Mouse (Mus musculus) forebrain, postnatal 0 days (tissue): ENCODE results near the gene 1700080O16Rik. TPM values are rescaled to one million over a fixed set of nuclear protein-coding genes. Genes with fewer than 3 reads are reported as not detected.

Experiments used
- ATAC-seq: fragments of 200-750 bp; cut with Nextera tagmentation; 2 replicates; pipeline ENCODE4 v1.8.0; 2017; ENCODE audit warnings: mild to moderate bottlenecking, moderate library complexity
- DNase-seq: peaks from one replicate; pipeline ENCODE4 v3.0.0-alpha.2; 2015
- H3K27ac ChIP-seq: fragments of 300-500 bp; sonication (generic); 2 replicates; pipeline ENCODE4 v1.5.1; 2014; ENCODE audit warnings: low read depth, mild to moderate bottlenecking, antibody characterized with exemption, low read length, moderate library complexity, mixed read lengths
- H3K27me3 ChIP-seq: fragments of 300-500 bp; sonication (generic); 2 replicates; pipeline ENCODE4 v1.6.1; 2014; ENCODE audit warnings: mild to moderate bottlenecking, low read length, mixed read lengths; ENCODE audit not compliant: insufficient read depth
- H3K36me3 ChIP-seq: fragments of 300-500 bp; sonication (generic); 2 replicates; pipeline ENCODE4 v1.6.1; 2014; ENCODE audit warnings: mild to moderate bottlenecking, moderate library complexity; ENCODE audit not compliant: insufficient read depth
- H3K4me1 ChIP-seq: fragments of 300-500 bp; sonication (generic); 2 replicates; pipeline ENCODE4 v1.6.1; 2014; ENCODE audit warnings: antibody characterized with exemption; ENCODE audit not compliant: insufficient read depth
- H3K4me2 ChIP-seq: fragments of 300-500 bp; sonication (generic); 2 replicates; pipeline ENCODE4 v1.6.1; 2014; ENCODE audit warnings: low read depth, mild to moderate bottlenecking, moderate library complexity
- H3K4me3 ChIP-seq: fragments of 300-500 bp; sonication (generic); 2 replicates; pipeline ENCODE4 v1.5.1; 2014; ENCODE audit warnings: low read depth, low read length, mixed read lengths
- H3K9ac ChIP-seq: fragments of 300-500 bp; sonication (generic); 2 replicates; pipeline ENCODE4 v1.6.1; 2014; ENCODE audit warnings: mild to moderate bottlenecking
- H3K9me3 ChIP-seq: fragments of 300-500 bp; sonication (generic); 2 replicates; pipeline ENCODE4 v1.6.1; 2016; ENCODE audit warnings: low read length
- CTCF ChIP-seq: sonication (generic); IDR thresholded peaks from 2 replicates; pipeline ENCODE4 v1.5.1; 2016; ENCODE audit warnings: antibody characterized with exemption, control low read depth, low read depth
- WGBS: fragments of 180-500 bp; shearing (Covaris S2); extraction: QIAGEN DNeasy Blood & Tissue Kit; methylation state at CpG from one replicate; pipeline ENCODE4 v1.1.7; 2014; 5-methylcytosine and 5-hydroxymethylcytosine counted together
- polyA plus RNA-seq: library from polyadenylated mRNA; unstranded; fragments of >200 nt; fragmentation: Nextera tagmentation; extraction: Ambion mirVana; gene quantifications from 2 replicates; pipeline ENCODE4 v1.2.1, GENCODE M21; 2015
- total RNA-seq: library from RNA; depleted of rRNA; stranded (reverse); fragments of >200 nt; gene quantifications from 2 replicates; pipeline ENCODE4 v1.2.3, GENCODE M21; 2014; rRNA removed

Gene 1700080O16Rik
- total RNA-seq (not detected in 2 replicates), polyA plus RNA-seq (not detected in 2 replicates)

- Histone ChIP-seq H3K36me3 (no peaks in the 10 kb centered on the region), H3K27ac (no peak within 1 kb of the TSS), H3K4me1 (no peaks in the 10 kb centered on the region), H3K27me3 (no peaks in the 10 kb centered on the region), H3K9me3 (no peaks in the 10 kb centered on the region), H3K4me3 (no peak within 1 kb of the TSS), H3K4me2 (no peak within 1 kb of the TSS), H3K9ac (no peak within 1 kb of the TSS)
- no peak for DNase-seq
- WGBS, result 96% methylated on average over 12 of the region's 12 CpGs
- no peak for TF ChIP-seq CTCF
- no peak for ATAC-seq
Observed at GRCm38 (mm10) chrX:51972672-51973071, at the start of gene 1700080O16Rik. Gene 1700080O16Rik (minus strand): TSS chrX:51972772.

DNA sequence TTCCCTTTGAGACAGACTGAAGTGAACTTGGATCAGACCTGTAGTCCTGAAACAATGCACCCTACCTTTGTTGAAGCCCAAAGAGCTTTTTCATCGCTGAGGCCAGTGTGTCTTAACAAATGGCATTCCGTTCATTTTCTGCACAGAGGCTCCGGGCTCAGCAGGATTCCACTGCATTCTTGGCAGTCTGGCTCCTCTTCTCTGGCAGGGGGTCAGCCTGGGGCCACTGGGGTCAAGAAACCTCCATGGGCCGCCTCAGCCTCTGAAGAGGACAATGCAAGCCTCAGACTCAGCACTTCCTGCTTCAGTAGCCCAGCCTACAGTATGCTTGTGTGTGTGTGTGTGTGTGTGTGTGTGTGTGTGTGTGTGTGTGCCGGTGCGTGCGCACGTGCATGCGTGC, 45.1 kb upstream of the 1700080O16Rik start:
- no peaks in the 10 kb centered on the region for H3K4me1 ChIP-seq
- WGBS, result 59% methylated on average over 9 of the region's 9 CpGs
- H3K27me3 ChIP-seq, result no peaks in the 10 kb centered on the region
- no peaks in the 10 kb centered on the region for H3K9me3 ChIP-seq
- no peak overlapping the region for H3K27ac ChIP-seq
- no peak for TF ChIP-seq CTCF
- H3K4me2 ChIP-seq, result no peak overlapping the region
- ATAC-seq (no peak), DNase-seq (no peak)
- no peaks in the 10 kb centered on the region for H3K36me3 ChIP-seq
- H3K9ac ChIP-seq, result no peak overlapping the region
- H3K4me3 ChIP-seq, result no peak overlapping the region

DNA sequence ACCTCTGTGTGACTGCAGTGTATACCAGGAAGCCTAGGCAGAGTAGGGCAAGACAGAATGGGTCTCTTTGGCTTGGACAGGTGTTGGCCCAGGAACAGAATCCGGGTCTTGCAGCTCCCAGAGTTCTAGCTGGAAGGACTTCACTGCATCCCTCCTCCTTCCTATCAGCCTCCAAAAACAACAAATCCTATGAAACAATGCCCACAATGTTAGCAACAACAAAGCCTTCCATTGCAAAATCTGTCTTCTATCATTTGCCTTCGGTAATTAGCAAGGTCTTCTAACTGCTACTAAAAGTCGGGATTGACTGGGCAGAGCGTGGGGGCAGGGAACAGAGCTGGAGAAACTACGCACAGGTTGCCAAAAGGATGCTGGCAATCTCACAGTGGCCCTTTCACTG, 27.5 kb upstream of the 1700080O16Rik start:
- no peak overlapping the region for H3K4me2 ChIP-seq
- 65% methylated on average over 5 of the region's 5 CpGs for WGBS
- ATAC-seq, result no peak

DNA sequence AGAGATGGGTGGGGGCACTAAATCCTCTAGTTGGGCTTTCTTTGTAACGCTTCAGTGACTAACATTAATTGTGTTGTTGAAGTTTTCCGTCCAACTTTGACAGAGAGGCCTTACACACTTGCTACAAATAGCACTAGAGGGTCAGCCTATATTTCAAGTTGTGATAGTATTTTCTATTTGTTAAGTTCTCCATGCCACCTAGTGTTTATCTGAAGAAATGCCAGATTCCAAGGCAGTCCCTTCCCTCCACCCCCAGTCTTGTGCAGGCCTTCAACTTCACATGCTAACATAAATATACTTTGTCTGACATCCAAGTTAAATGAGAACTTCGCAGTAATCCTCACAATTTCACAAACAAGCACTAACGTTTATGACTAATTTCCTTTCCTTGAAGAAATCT, 26.9 kb upstream of the 1700080O16Rik start:
- no peaks in the 10 kb centered on the region for H3K9me3 ChIP-seq
- no peak for TF ChIP-seq CTCF
- DNase-seq (no peak), ATAC-seq (no peak)
- no peak overlapping the region for H3K4me3 ChIP-seq
- no peak overlapping the region for H3K27ac ChIP-seq
- H3K27me3 ChIP-seq, result no peaks in the 10 kb centered on the region
- 70% methylated on average over 4 of the region's 4 CpGs for WGBS
- no peak overlapping the region for H3K9ac ChIP-seq
- no peaks in the 10 kb centered on the region for H3K4me1 ChIP-seq
- H3K4me2 ChIP-seq, result no peak overlapping the region
- H3K36me3 ChIP-seq, result no peaks in the 10 kb centered on the region

More for the DNA sequence above, 27.5 kb upstream of the 1700080O16Rik start:
- no peak for DNase-seq
- Histone ChIP-seq H3K27ac (no peak overlapping the region), H3K4me1 (no peaks in the 10 kb centered on the region), H3K9ac (no peak overlapping the region), H3K4me3 (no peak overlapping the region), H3K36me3 (no peaks in the 10 kb centered on the region), H3K9me3 (no peaks in the 10 kb centered on the region), H3K27me3 (no peaks in the 10 kb centered on the region)
- TF ChIP-seq CTCF, result no peak

DNA sequence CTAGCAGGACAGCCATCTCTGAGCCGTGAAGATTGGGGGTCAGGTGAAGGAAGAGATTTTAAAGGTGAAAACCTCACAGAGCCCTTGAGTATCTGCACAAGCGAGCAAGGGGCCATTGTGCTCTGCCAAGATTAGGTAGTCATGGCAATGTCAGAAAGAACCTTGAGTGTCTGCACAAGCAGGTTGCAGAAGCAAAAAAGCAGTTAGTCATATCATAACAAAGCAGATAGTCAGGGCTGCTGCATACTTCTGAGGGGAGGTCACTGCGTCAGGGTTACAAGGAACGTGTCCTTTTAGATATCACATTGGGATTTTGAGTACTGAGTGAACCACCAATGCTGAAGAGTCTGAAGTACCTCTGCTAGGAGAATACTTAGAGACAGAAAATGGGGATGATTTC, 3.8 kb upstream of the 1700080O16Rik start:
- Histone ChIP-seq H3K27ac (no peak overlapping the region), H3K27me3 (no peaks in the 10 kb centered on the region)

DNA sequence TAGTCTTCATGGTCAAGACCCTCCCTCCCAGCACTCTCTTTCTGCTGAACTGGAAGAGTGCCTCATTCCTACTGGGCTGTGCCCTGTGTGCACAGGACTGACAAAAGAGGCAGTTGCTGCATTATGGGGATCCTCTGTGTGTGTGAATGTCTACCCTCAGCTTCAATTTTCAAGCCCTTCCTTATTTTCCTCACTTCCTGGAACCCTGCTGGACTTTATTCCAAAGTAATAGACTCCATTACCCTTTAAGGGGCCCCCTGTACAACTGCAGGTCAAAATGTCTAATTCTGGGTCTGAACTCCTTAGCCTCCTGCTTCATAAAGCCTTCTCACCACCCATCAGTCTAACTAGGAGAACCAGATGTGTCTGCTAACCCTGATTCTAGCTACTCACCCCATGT, 2.0 kb upstream of the 1700080O16Rik start:
- no peak for TF ChIP-seq CTCF
- Histone ChIP-seq H3K27me3 (no peaks in the 10 kb centered on the region), H3K27ac (no peak overlapping the region), H3K36me3 (no peaks in the 10 kb centered on the region), H3K4me1 (no peaks in the 10 kb centered on the region), H3K9me3 (no peaks in the 10 kb centered on the region), H3K9ac (no peak overlapping the region), H3K4me2 (no peak overlapping the region), H3K4me3 (no peak overlapping the region)
- no peak for ATAC-seq
- DNase-seq, result no peak

More for the DNA sequence above, 3.8 kb upstream of the 1700080O16Rik start:
- WGBS, result 76% methylated on average over 4 of the region's 4 CpGs
- no peak for TF ChIP-seq CTCF
- Histone ChIP-seq H3K4me1 (no peaks in the 10 kb centered on the region), H3K9me3 (no peaks in the 10 kb centered on the region), H3K36me3 (no peaks in the 10 kb centered on the region), H3K4me3 (no peak overlapping the region), H3K9ac (no peak overlapping the region), H3K4me2 (no peak overlapping the region)
- no peak for DNase-seq
- ATAC-seq, result no peak

GRCm38 (mm10) chrX:51948071-51948470, 24.5 kb downstream of the 1700080O16Rik start:
- H3K9me3 ChIP-seq, result no peaks in the 10 kb centered on the region

More at GRCm38 (mm10) chrX:51948071-51948470, 24.5 kb downstream of the 1700080O16Rik start:
- TF ChIP-seq CTCF, result no peak
- H3K9ac ChIP-seq, result no peak overlapping the region
- H3K27ac ChIP-seq, result no peak overlapping the region
- no peaks in the 10 kb centered on the region for H3K36me3 ChIP-seq
- no peak for ATAC-seq
- H3K27me3 ChIP-seq, result no peaks in the 10 kb centered on the region
- no peak overlapping the region for H3K4me3 ChIP-seq
- WGBS, result 71% methylated on average over 3 of the region's 3 CpGs
- no peaks in the 10 kb centered on the region for H3K4me1 ChIP-seq
- no peak overlapping the region for H3K4me2 ChIP-seq
- no peak for DNase-seq
